Mouse (Mus musculus) midbrain, embryonic 15.5 days (tissue): ENCODE results near the gene Plekhd1. TPM values are rescaled to one million over a fixed set of nuclear protein-coding genes. Genes with fewer than 3 reads are reported as not detected.

Experiments used
- ATAC-seq: fragments of 200-750 bp; cut with Nextera tagmentation; replicated peaks from 2 replicates; pipeline ENCODE4 v1.8.0; 2017; ENCODE audit warnings: moderate TSS enrichment
- H3K27ac ChIP-seq: fragments of 300-500 bp; sonication (generic); 2 replicates; pipeline ENCODE4 v1.5.1; 2015; ENCODE audit warnings: mild to moderate bottlenecking, inconsistent platforms
- H3K27me3 ChIP-seq: fragments of 300-500 bp; sonication (generic); replicated peaks from 2 replicates; pipeline ENCODE4 v1.6.1; 2015; ENCODE audit warnings: inconsistent platforms
- H3K36me3 ChIP-seq: fragments of 300-500 bp; sonication (generic); replicated peaks from 2 replicates; pipeline ENCODE4 v1.6.1; 2015; ENCODE audit warnings: inconsistent platforms
- H3K4me1 ChIP-seq: fragments of 300-500 bp; sonication (generic); 2 replicates; pipeline ENCODE4 v1.6.1; 2015; ENCODE audit warnings: inconsistent platforms
- H3K4me2 ChIP-seq: fragments of 300-500 bp; sonication (generic); 2 replicates; pipeline ENCODE4 v1.6.1; 2015; ENCODE audit warnings: inconsistent platforms, mild to moderate bottlenecking, moderate library complexity
- H3K4me3 ChIP-seq: fragments of 300-500 bp; sonication (generic); 2 replicates; pipeline ENCODE4 v1.5.1; 2015; ENCODE audit warnings: mild to moderate bottlenecking, inconsistent platforms
- H3K9ac ChIP-seq: fragments of 300-500 bp; sonication (generic); 2 replicates; pipeline ENCODE4 v1.6.1; 2015; ENCODE audit warnings: mild to moderate bottlenecking, inconsistent platforms
- H3K9me3 ChIP-seq: fragments of 300-500 bp; sonication (generic); 2 replicates; pipeline ENCODE4 v1.6.1; 2016; ENCODE audit warnings: inconsistent platforms
- WGBS: fragments of 180-500 bp; shearing (Covaris S2); methylation state at CpG from one replicate; pipeline ENCODE4 v1.1.7; 2015; ENCODE audit warnings: mixed read lengths; 5-methylcytosine and 5-hydroxymethylcytosine counted together
- polyA plus RNA-seq: library from polyadenylated mRNA; unstranded; fragments of >200 nt; fragmentation: Nextera tagmentation; extraction: Ambion mirVana; gene quantifications from 2 replicates; pipeline ENCODE4 v1.2.1, GENCODE M21; 2015

The Plekhd1 gene
- polyA plus RNA-seq, 1 experiment from 2014 or later: 3.3 TPM

- Histone ChIP-seq H3K4me3 (no peak overlapping the region), H3K27me3 (no peaks in the 10 kb centered on the region), H3K36me3 (no peaks in the 10 kb centered on the region), H3K9ac (no peak overlapping the region), H3K4me1 (peaks cover 24% of the 10 kb centered on the region), H3K4me2 (peak overlapping the region; percentile 27), H3K9me3 (no peaks in the 10 kb centered on the region), H3K27ac (peak overlapping the region; percentile 90)
- peak; percentile 85 for ATAC-seq
- WGBS: 5% methylated on average over 13 of the region's 13 CpGs
Observed at GRCm38 (mm10) chr12:80736464-80737282, 44.3 kb downstream of the Plekhd1 start.

DNA sequence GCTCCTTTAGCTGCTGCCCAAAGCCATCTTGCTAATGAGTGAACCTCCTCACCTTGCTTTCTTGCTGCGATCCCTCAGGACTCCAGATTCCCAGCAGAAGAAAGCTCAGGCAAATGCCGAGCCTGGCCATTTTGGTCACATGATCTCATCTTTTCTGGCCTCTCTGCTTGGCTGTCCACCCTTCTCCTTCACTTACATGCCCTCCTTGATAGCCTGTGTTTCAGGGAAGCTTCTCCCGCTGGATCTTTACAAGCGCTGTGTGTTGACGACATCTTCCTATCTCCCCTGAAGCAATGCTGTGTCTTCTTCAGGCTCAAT, 44.9 kb downstream of the Plekhd1 start:
- Histone ChIP-seq H3K4me2 (peak overlapping the region; percentile 27), H3K9me3 (no peaks in the 10 kb centered on the region), H3K27ac (peak overlapping the region; percentile 90), H3K27me3 (no peaks in the 10 kb centered on the region), H3K4me3 (no peak overlapping the region), H3K36me3 (no peaks in the 10 kb centered on the region), H3K9ac (no peak overlapping the region), H3K4me1 (peaks cover 24% of the 10 kb centered on the region)
- ATAC-seq: no peak
- WGBS: 52% methylated on average over 5 of the region's 5 CpGs

- no peak overlapping the region for H3K4me2 ChIP-seq
- H3K9me3 ChIP-seq: no peaks in the 10 kb centered on the region
- ATAC-seq: no peak
- no peak overlapping the region for H3K4me3 ChIP-seq
- no peak overlapping the region for H3K27ac ChIP-seq
- H3K36me3 ChIP-seq: no peaks in the 10 kb centered on the region
- 43% methylated on average over 9 of the region's 9 CpGs for WGBS
- no peak overlapping the region for H3K9ac ChIP-seq
- H3K27me3 ChIP-seq: no peaks in the 10 kb centered on the region
- peaks cover 24% of the 10 kb centered on the region for H3K4me1 ChIP-seq
Observed at GRCm38 (mm10) chr12:80739482-80739881, 47.1 kb downstream of the Plekhd1 start.

- no peak overlapping the region for H3K4me2 ChIP-seq
- no peak overlapping the region for H3K9ac ChIP-seq
- H3K4me1 ChIP-seq: peaks cover 12% of the 10 kb centered on the region
- 77% methylated on average over 1 of the region's 1 CpGs for WGBS
- no peaks in the 10 kb centered on the region for H3K36me3 ChIP-seq
- no peak overlapping the region for H3K27ac ChIP-seq
- no peaks in the 10 kb centered on the region for H3K27me3 ChIP-seq
- ATAC-seq: no peak
- H3K4me3 ChIP-seq: no peak overlapping the region
- H3K9me3 ChIP-seq: no peaks in the 10 kb centered on the region
Observed at GRCm38 (mm10) chr12:80744614-80745013, 52.2 kb downstream of the Plekhd1 start.

DNA sequence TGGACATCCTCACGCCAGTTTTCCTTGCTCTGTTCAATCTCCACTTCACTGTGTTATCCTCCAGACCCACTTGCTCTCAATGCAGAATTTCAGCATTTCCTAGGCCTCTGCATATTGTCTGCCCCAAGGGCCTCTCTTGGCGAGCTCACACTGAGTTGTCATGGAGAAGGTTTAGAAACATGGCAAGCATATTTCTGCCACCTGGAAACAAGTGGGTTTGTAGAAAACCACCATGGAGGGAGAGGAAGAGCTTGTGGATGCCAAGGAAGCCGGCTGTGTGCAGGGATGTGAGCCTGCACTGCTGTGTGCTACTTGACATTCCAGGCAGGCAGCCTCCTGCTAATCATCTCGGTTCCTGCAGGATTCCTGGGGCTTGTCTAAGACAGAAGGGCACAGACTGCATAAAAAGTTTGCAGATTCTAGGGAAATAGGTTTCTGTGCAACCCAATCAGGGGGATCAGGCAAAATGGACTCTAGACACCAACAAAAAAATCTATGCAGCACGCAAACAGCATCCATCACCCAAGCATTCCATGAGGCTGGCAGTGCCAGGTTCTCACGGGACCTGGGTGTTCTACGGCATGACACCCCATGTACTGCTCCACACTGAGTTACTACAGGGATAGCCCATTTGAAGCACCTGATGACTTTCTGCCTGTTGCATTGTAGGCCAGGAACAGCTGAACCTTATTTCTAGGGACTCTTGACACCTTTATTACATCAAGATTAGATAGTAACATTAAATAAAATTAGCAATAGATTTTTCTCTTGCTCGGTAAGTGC, 53.8 kb downstream of the Plekhd1 start:
- ATAC-seq: peak; percentile 86
- Histone ChIP-seq H3K36me3 (no peaks in the 10 kb centered on the region), H3K9me3 (no peaks in the 10 kb centered on the region), H3K4me1 (peaks cover 12% of the 10 kb centered on the region), H3K4me2 (no peak overlapping the region), H3K4me3 (no peak overlapping the region), H3K9ac (no peak overlapping the region), H3K27ac (peak overlapping the region; percentile 75), H3K27me3 (no peaks in the 10 kb centered on the region)
- 40% methylated on average over 8 of the region's 8 CpGs for WGBS

DNA sequence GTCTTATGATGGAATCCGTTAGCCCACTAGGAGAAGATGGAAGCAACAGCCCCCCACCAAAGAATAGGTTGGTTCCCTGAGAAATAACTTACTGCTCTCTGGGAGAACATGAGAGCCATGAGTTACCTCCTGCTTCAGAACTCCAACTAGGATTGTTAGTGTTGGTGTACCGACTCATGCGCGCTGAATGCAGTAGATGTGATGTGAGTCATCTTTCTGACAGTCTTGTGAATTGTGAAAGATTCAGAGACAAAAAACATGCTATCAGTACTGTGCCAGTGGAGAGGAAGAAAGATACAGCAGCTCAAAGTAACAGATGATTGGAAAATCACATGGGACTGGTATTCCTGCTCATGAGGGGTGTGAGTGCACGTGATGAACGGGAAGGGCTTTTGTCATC, 59.2 kb downstream of the Plekhd1 start:
- no peak for ATAC-seq
- Histone ChIP-seq H3K4me3 (no peak overlapping the region), H3K4me1 (peaks cover under 1% of the 10 kb centered on the region), H3K9me3 (peaks cover 2% of the 10 kb centered on the region; the same call in 1 of the 2 replicates), H3K9ac (no peak overlapping the region), H3K27me3 (no peaks in the 10 kb centered on the region), H3K36me3 (peaks cover 24% of the 10 kb centered on the region), H3K27ac (no peak overlapping the region), H3K4me2 (no peak overlapping the region)
- 92% methylated on average over 6 of the region's 6 CpGs for WGBS

- peaks cover 48% of the 10 kb centered on the region for H3K36me3 ChIP-seq
- 43% methylated on average over 118 of the region's 122 CpGs for WGBS
- ATAC-seq: no peak
Observed at GRCm38 (mm10) chr12:80757751-80758558, 65.6 kb downstream of the Plekhd1 start.

GRCm38 (mm10) chr12:80758559-80759386, 66.4 kb downstream of the Plekhd1 start:
- Histone ChIP-seq H3K4me3 (peak overlapping the region; percentile 70), H3K36me3 (peaks cover 48% of the 10 kb centered on the region), H3K27ac (peak overlapping the region; percentile 98), H3K9me3 (peaks cover 20% of the 10 kb centered on the region), H3K4me2 (peak overlapping the region; percentile 79), H3K9ac (peak overlapping the region; percentile 94), H3K4me1 (peaks cover 25% of the 10 kb centered on the region), H3K27me3 (no peaks in the 10 kb centered on the region)
- ATAC-seq: peak; percentile 16; the same call in 1 of the 2 replicates
- WGBS: 37% methylated on average over 92 of the region's 92 CpGs

More at GRCm38 (mm10) chr12:80757751-80758558, 65.6 kb downstream of the Plekhd1 start:
- peak overlapping the region; percentile 22 for H3K4me3 ChIP-seq
- peaks cover 25% of the 10 kb centered on the region for H3K4me1 ChIP-seq
- H3K9me3 ChIP-seq: peaks cover 20% of the 10 kb centered on the region
- H3K27me3 ChIP-seq: no peaks in the 10 kb centered on the region
- H3K4me2 ChIP-seq: peak overlapping the region; percentile 79
- H3K27ac ChIP-seq: no peak overlapping the region
- H3K9ac ChIP-seq: no peak overlapping the region

DNA sequence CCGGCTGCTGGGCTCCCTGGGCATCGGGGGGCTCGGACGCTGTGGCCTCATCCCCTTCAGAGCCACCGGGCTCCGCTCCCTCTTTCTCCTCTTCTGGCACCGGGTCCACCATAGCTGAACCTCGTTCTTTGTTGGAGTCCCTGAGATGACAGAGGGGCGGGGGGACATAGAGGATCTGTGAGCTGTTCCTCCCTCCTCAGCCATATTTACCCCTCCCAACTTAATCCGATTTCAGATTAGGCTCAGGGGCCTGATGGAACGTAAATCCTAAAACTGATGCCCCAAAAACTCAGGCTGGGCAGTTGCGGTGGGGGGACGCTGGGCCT, 67.0 kb downstream of the Plekhd1 start:
- Histone ChIP-seq H3K4me1 (peaks cover 25% of the 10 kb centered on the region), H3K9me3 (peaks cover 20% of the 10 kb centered on the region), H3K36me3 (peaks cover 45% of the 10 kb centered on the region), H3K27me3 (no peaks in the 10 kb centered on the region), H3K9ac (peak overlapping the region; percentile 94), H3K4me2 (peak overlapping the region; percentile 79), H3K4me3 (peak overlapping the region; percentile 70), H3K27ac (peak overlapping the region; percentile 98)
- ATAC-seq: peak; percentile 17; the same call in 1 of the 2 replicates
- WGBS: 2% methylated on average over 13 of the region's 13 CpGs

DNA sequence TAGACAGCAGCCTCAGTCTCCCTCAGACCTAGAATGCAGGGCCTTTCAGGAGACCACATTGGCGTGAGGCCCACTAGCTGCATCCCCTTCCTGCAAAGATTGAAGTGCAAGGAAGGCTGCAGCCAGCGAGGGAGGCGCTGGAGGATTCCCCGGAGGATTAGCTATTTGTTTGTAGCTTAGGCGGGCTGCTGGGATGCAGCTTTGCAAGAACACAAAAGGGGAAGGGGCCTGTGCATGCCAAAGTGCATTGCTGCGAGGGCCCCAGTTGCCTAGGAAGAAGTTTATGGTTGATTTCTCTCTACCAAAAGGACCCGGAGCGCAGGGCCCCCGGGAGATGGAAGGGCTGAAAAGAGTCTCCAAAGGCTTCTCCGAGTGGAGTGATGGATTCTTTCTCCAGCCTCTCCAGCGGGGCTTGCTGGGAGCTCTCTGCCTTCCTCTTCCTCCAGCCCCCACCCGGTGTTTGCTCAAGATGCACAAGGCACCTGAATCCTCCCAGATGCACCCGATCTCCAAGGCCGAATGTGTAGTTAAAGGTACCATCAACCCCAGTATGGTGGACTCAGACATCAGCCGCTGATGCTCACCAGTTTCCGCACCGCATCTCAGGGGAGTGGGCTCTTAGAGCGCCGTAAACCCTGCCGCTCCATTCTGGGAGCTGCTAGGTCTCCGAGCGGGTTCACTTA, 67.5 kb downstream of the Plekhd1 start:
- 2% methylated on average over 22 of the region's 22 CpGs for WGBS
- peak overlapping the region; percentile 79 for H3K4me2 ChIP-seq
- peak; percentile 67 for ATAC-seq

GRCm38 (mm10) chr12:80760396-80760801, 68.0 kb downstream of the Plekhd1 start, which contains the start of gene Ccdc177:
Ccdc177 (minus strand) TSS chr12:80760687.
- under 1% methylated on average over 24 of the region's 24 CpGs for WGBS

More for the DNA sequence above, 67.5 kb downstream of the Plekhd1 start:
- Histone ChIP-seq H3K9me3 (peaks cover 20% of the 10 kb centered on the region), H3K9ac (peak overlapping the region; percentile 94), H3K27me3 (no peaks in the 10 kb centered on the region), H3K4me1 (peaks cover 25% of the 10 kb centered on the region), H3K27ac (peak overlapping the region; percentile 98), H3K36me3 (peaks cover 41% of the 10 kb centered on the region), H3K4me3 (peak overlapping the region; percentile 70)

More at GRCm38 (mm10) chr12:80760396-80760801, 68.0 kb downstream of the Plekhd1 start, which contains the start of gene Ccdc177:
- peaks cover 25% of the 10 kb centered on the region for H3K4me1 ChIP-seq
- peaks cover 35% of the 10 kb centered on the region for H3K36me3 ChIP-seq
- H3K9me3 ChIP-seq: peaks cover 20% of the 10 kb centered on the region
- H3K27ac ChIP-seq: peak within 1 kb of the TSS; percentile 98
- no peaks in the 10 kb centered on the region for H3K27me3 ChIP-seq
- H3K4me2 ChIP-seq: peak within 1 kb of the TSS; percentile 79
- peak within 1 kb of the TSS; percentile 94 for H3K9ac ChIP-seq
- peak within 1 kb of the TSS; percentile 70 for H3K4me3 ChIP-seq
- ATAC-seq: peak; percentile 77
